Mouse (Mus musculus): Measurements from ENCODE around the gene 1700025G04Rik.

DNA sequence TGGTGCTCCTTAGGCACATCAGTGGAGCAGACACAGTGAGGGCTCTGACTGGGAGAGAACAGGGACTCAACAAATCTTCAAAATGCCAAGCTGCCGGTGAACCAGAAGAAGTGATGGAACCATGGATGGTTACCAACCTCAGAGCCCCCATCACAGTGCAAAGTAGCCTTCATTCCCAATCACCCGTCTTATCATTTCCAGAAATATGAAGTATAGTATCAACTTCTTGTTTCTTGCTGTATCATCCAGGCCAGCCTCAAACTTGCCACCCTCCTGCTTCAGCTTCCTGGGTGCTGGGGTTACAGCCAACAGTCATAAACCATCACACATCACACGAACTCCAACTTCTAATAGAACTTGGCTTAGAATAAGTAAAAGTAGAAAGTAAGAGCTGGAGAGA, 73.3 kb downstream of the 1700025G04Rik start:
- TF ChIP-seq CTCF (IDR thresholded peaks at IDR 0.05; ENCODE audit: low read depth) (no peak), EP300 (IDR thresholded peaks at IDR 0.05; ENCODE audit: low read depth) (no peak)
